Mouse (Mus musculus) midbrain, embryonic 14.5 days (tissue): ENCODE results near the gene Btg3. TPM values are rescaled to one million over a fixed set of nuclear protein-coding genes. Genes with fewer than 3 reads are reported as not detected.

ENCODE experiments used
- ATAC-seq: fragments of 200-750 bp; cut with Nextera tagmentation; 2 replicates; pipeline ENCODE4 v1.8.0; 2017; ENCODE audit warnings: moderate number of reproducible peaks, moderate library complexity; ENCODE audit not compliant: low FRiP score, low TSS enrichment
- DNase-seq: peaks from one replicate; pipeline ENCODE4 v3.0.0-alpha.2; 2015
- H3K27ac ChIP-seq: fragments of 300-500 bp; sonication (generic); replicated peaks from 2 replicates; pipeline ENCODE4 v1.5.1; 2014; ENCODE audit warnings: mild to moderate bottlenecking, low read depth, low read length, moderate library complexity
- H3K27me3 ChIP-seq: fragments of 300-500 bp; sonication (generic); 2 replicates; pipeline ENCODE4 v1.6.1; 2014; ENCODE audit warnings: low read length, control low read depth, mixed read lengths; ENCODE audit not compliant: control insufficient read depth, insufficient read depth
- H3K36me3 ChIP-seq: fragments of 300-500 bp; sonication (generic); 2 replicates; pipeline ENCODE4 v1.6.1; 2014; ENCODE audit warnings: low read length, control low read depth; ENCODE audit not compliant: control insufficient read depth, insufficient read depth
- H3K4me1 ChIP-seq: fragments of 300-500 bp; sonication (generic); 2 replicates; pipeline ENCODE4 v1.6.1; 2014; ENCODE audit warnings: mild to moderate bottlenecking, antibody characterized with exemption, low read length, control low read depth; ENCODE audit not compliant: control insufficient read depth, insufficient read depth
- H3K4me2 ChIP-seq: fragments of 300-500 bp; sonication (generic); 2 replicates; pipeline ENCODE4 v1.6.1; 2014; ENCODE audit warnings: mild to moderate bottlenecking, low read length, moderate library complexity
- H3K4me3 ChIP-seq: fragments of 300-500 bp; sonication (generic); replicated peaks from 2 replicates; pipeline ENCODE4 v1.5.1; 2014; ENCODE audit warnings: low read depth, low read length
- H3K9ac ChIP-seq: fragments of 300-500 bp; sonication (generic); replicated peaks from 2 replicates; pipeline ENCODE4 v1.6.1; 2014; ENCODE audit warnings: mild to moderate bottlenecking, low read length, moderate library complexity
- H3K9me3 ChIP-seq: fragments of 300-500 bp; sonication (generic); 2 replicates; pipeline ENCODE4 v1.6.1; 2016; ENCODE audit warnings: low read length, control low read depth, mixed read lengths; ENCODE audit not compliant: control insufficient read depth
- WGBS: fragments of 180-500 bp; shearing (Covaris S2); extraction: QIAGEN DNeasy Blood & Tissue Kit; methylation state at CpG from one replicate; pipeline ENCODE4 v1.1.7; 2014; 5-methylcytosine and 5-hydroxymethylcytosine counted together
- polyA plus RNA-seq: library from polyadenylated mRNA; unstranded; fragments of >200 nt; fragmentation: Nextera tagmentation; extraction: Ambion mirVana; gene quantifications from 2 replicates; pipeline ENCODE4 v1.2.1, GENCODE M21; 2014

Gene Btg3
- polyA plus RNA-seq, 1 experiment from 2014 or later, result 22.9 TPM

- no peaks in the 10 kb centered on the region for H3K4me1 ChIP-seq
- no peak overlapping the region for H3K4me2 ChIP-seq
- no peaks in the 10 kb centered on the region for H3K27me3 ChIP-seq
- H3K9me3 ChIP-seq, result no peaks in the 10 kb centered on the region
- ATAC-seq (no peak), DNase-seq (no peak)
- no peak overlapping the region for H3K9ac ChIP-seq
- H3K4me3 ChIP-seq, result no peak overlapping the region
- no peaks in the 10 kb centered on the region for H3K36me3 ChIP-seq
- WGBS, result 72% methylated on average over 2 of the region's 2 CpGs
- no peak overlapping the region for H3K27ac ChIP-seq
Observed at GRCm38 (mm10) chr16:78391354-78391753, 14.4 kb upstream of the Btg3 start.

- no peaks in the 10 kb centered on the region for H3K9me3 ChIP-seq
- H3K36me3 ChIP-seq, result no peaks in the 10 kb centered on the region
- DNase-seq, result no peak
- no peaks in the 10 kb centered on the region for H3K4me1 ChIP-seq
- no peak overlapping the region for H3K9ac ChIP-seq
- 92% methylated on average over 3 of the region's 3 CpGs for WGBS
- H3K27me3 ChIP-seq, result no peaks in the 10 kb centered on the region
- H3K4me3 ChIP-seq, result no peak overlapping the region
- no peak overlapping the region for H3K4me2 ChIP-seq
- no peak for ATAC-seq
- no peak overlapping the region for H3K27ac ChIP-seq
Observed at GRCm38 (mm10) chr16:78389986-78390385, 13.0 kb upstream of the Btg3 start.

- Histone ChIP-seq H3K27me3 (no peaks in the 10 kb centered on the region), H3K36me3 (no peaks in the 10 kb centered on the region), H3K4me3 (no peak overlapping the region), H3K4me2 (no peak overlapping the region), H3K4me1 (no peaks in the 10 kb centered on the region), H3K27ac (no peak overlapping the region), H3K9me3 (no peaks in the 10 kb centered on the region), H3K9ac (no peak overlapping the region)
- WGBS, result 80% methylated on average over 4 of the region's 4 CpGs
- ATAC-seq, result no peak
- no peak for DNase-seq
Observed at GRCm38 (mm10) chr16:78389122-78389521, 12.1 kb upstream of the Btg3 start.

- 97% methylated on average over 5 of the region's 5 CpGs for WGBS
- H3K36me3 ChIP-seq, result no peaks in the 10 kb centered on the region
Observed at GRCm38 (mm10) chr16:78378493-78378892, 1.5 kb upstream of the Btg3 start.

GRCm38 (mm10) chr16:78375821-78376691 is 936 bp downstream of the Btg3 start:
- DNase-seq, result peak; percentile 76
- H3K27ac ChIP-seq, result peak overlapping the region; percentile 57; the same call in 1 of the 2 replicates
- ATAC-seq, result peak; percentile 61
- under 1% methylated on average over 90 of the region's 100 CpGs for WGBS
- H3K4me1 ChIP-seq, result peaks cover 10% of the 10 kb centered on the region; the same call in 1 of the 2 replicates
- peak overlapping the region; percentile 78 for H3K4me3 ChIP-seq
- H3K9ac ChIP-seq, result peak overlapping the region; percentile 70
- H3K4me2 ChIP-seq, result peak overlapping the region; percentile 69
- no peaks in the 10 kb centered on the region for H3K9me3 ChIP-seq
- H3K36me3 ChIP-seq, result no peaks in the 10 kb centered on the region
- H3K27me3 ChIP-seq, result no peaks in the 10 kb centered on the region

More at GRCm38 (mm10) chr16:78378493-78378892, 1.5 kb upstream of the Btg3 start:
- ATAC-seq (no peak), DNase-seq (no peak)
- no peak overlapping the region for H3K27ac ChIP-seq
- H3K4me2 ChIP-seq, result no peak overlapping the region
- H3K9me3 ChIP-seq, result no peaks in the 10 kb centered on the region
- H3K9ac ChIP-seq, result no peak overlapping the region
- no peak overlapping the region for H3K4me3 ChIP-seq
- no peaks in the 10 kb centered on the region for H3K27me3 ChIP-seq
- peaks cover 10% of the 10 kb centered on the region; the same call in 1 of the 2 replicates for H3K4me1 ChIP-seq

- Histone ChIP-seq H3K4me2 (peak overlapping the region; percentile 69), H3K27ac (no peak overlapping the region), H3K4me3 (peak overlapping the region; percentile 78), H3K9me3 (no peaks in the 10 kb centered on the region), H3K27me3 (no peaks in the 10 kb centered on the region), H3K36me3 (no peaks in the 10 kb centered on the region), H3K9ac (no peak overlapping the region), H3K4me1 (peaks cover 10% of the 10 kb centered on the region; the same call in 1 of the 2 replicates)
- DNase-seq, result peak; percentile 20
- 55% methylated on average over 10 of the region's 10 CpGs for WGBS
- no peak for ATAC-seq
Observed at GRCm38 (mm10) chr16:78375222-78375621, 1.8 kb downstream of the Btg3 start.

GRCm38 (mm10) chr16:78373743-78374142 is 3.2 kb downstream of the Btg3 start:
- DNase-seq (no peak), ATAC-seq (no peak)
- Histone ChIP-seq H3K27ac (no peak overlapping the region), H3K4me1 (peaks cover 10% of the 10 kb centered on the region; the same call in 1 of the 2 replicates), H3K36me3 (peaks cover 1% of the 10 kb centered on the region; the same call in 1 of the 2 replicates), H3K9me3 (no peaks in the 10 kb centered on the region), H3K4me2 (no peak overlapping the region), H3K9ac (no peak overlapping the region), H3K4me3 (no peak overlapping the region), H3K27me3 (no peaks in the 10 kb centered on the region)
- 80% methylated on average over 8 of the region's 8 CpGs for WGBS

GRCm38 (mm10) chr16:78372786-78373185 is 4.2 kb downstream of the Btg3 start:
- ATAC-seq (no peak), DNase-seq (no peak)
- Histone ChIP-seq H3K27ac (no peak overlapping the region), H3K9me3 (no peaks in the 10 kb centered on the region), H3K4me1 (peaks cover 10% of the 10 kb centered on the region; the same call in 1 of the 2 replicates), H3K4me2 (no peak overlapping the region), H3K4me3 (no peak overlapping the region), H3K27me3 (no peaks in the 10 kb centered on the region), H3K36me3 (peaks cover 9% of the 10 kb centered on the region), H3K9ac (no peak overlapping the region)
- 93% methylated on average over 5 of the region's 5 CpGs for WGBS
